Mouse (Mus musculus): ENCODE measurements around the gene Dapp1. TPM values are rescaled to one million over a fixed set of nuclear protein-coding genes. Genes with fewer than 3 reads are reported as not detected.
"Not testable (repeated sequence)": the region's sequence is repeated elsewhere in the genome, so short reads cannot be mapped to it uniquely, and the experiment has no call there.

Dapp1 gene
- polyA plus RNA-seq, 2 experiments from 2014 or later: 74.5 to 78.4 TPM

- peak; percentile 58 for ATAC-seq
Measured at GRCm38 (mm10) chr3:137980435-137981381, 637 bp downstream of the Dapp1 start.

- no peak for ATAC-seq
Measured at GRCm38 (mm10) chr3:137978233-137978632, 3.1 kb downstream of the Dapp1 start.

- no peak for ATAC-seq
Measured at GRCm38 (mm10) chr3:137977629-137978041, 3.7 kb downstream of the Dapp1 start.

GRCm38 (mm10) chr3:137976943-137977628, 4.3 kb downstream of the Dapp1 start:
- ATAC-seq: no peak

- ATAC-seq: no peak
Measured at GRCm38 (mm10) chr3:137975856-137976423, 5.4 kb downstream of the Dapp1 start.

- no peak for ATAC-seq
Measured at GRCm38 (mm10) chr3:137975435-137975834, 5.9 kb downstream of the Dapp1 start.

- ATAC-seq: no peak
Measured at GRCm38 (mm10) chr3:137974306-137974705, 7.0 kb downstream of the Dapp1 start.

GRCm38 (mm10) chr3:137972989-137973388, 8.4 kb downstream of the Dapp1 start:
- no peak for ATAC-seq

GRCm38 (mm10) chr3:137972224-137972623, 9.1 kb downstream of the Dapp1 start:
- no peak for ATAC-seq

- ATAC-seq: no peak
Measured at GRCm38 (mm10) chr3:137969951-137970350, 11.4 kb downstream of the Dapp1 start.

- ATAC-seq: peak; percentile 80
Measured at GRCm38 (mm10) chr3:137968820-137969486, 12.4 kb downstream of the Dapp1 start.

- ATAC-seq: no peak
Measured at GRCm38 (mm10) chr3:137968105-137968819, 13.1 kb downstream of the Dapp1 start.

GRCm38 (mm10) chr3:137964014-137964413, 17.3 kb downstream of the Dapp1 start:
- ATAC-seq: not testable (repeated sequence)

- ATAC-seq: no peak
Measured at GRCm38 (mm10) chr3:137963508-137963907, 17.8 kb downstream of the Dapp1 start.

GRCm38 (mm10) chr3:137961736-137962385, 19.5 kb downstream of the Dapp1 start:
- ATAC-seq: no peak

GRCm38 (mm10) chr3:137959456-137959855, 21.9 kb downstream of the Dapp1 start:
- ATAC-seq: no peak

- ATAC-seq: no peak
Measured at GRCm38 (mm10) chr3:137958352-137958751, 23.0 kb downstream of the Dapp1 start.

- no peak for ATAC-seq
Measured at GRCm38 (mm10) chr3:137957864-137958263, 23.5 kb downstream of the Dapp1 start.

- peak; percentile 13 for ATAC-seq
Measured at GRCm38 (mm10) chr3:137955560-137956081, 25.7 kb downstream of the Dapp1 start.

GRCm38 (mm10) chr3:137954256-137954916, 27.0 kb downstream of the Dapp1 start:
- peak; percentile 48 for ATAC-seq

Measured in CD4-positive, CD25-positive, alpha-beta regulatory T cell, adult 4 months (primary cell).